Mouse (Mus musculus): ENCODE data around the gene Olfr410.

The Olfr410 gene

GRCm38 (mm10) chr11:74337931-74338330, at the start of gene Olfr410:
Olfr410 (minus strand) TSS chr11:74338031.
- DNase-seq (ENCODE audit: low read depth, low spot score) = no peak

GRCm38 (mm10) chr11:74387203-74387602, 49.4 kb upstream of the Olfr410 start:
- DNase-seq (ENCODE audit: low read depth, low spot score) = no peak

- no peak for DNase-seq (ENCODE audit: low read depth, low spot score)
Observed at GRCm38 (mm10) chr11:74385674-74386073, 47.8 kb upstream of the Olfr410 start.

GRCm38 (mm10) chr11:74379166-74379873, 41.5 kb upstream of the Olfr410 start:
- DNase-seq (ENCODE audit: low read depth, low spot score) = no peak

GRCm38 (mm10) chr11:74376847-74377246, 39.0 kb upstream of the Olfr410 start:
- DNase-seq (ENCODE audit: low read depth, low spot score) = peak; percentile 56

GRCm38 (mm10) chr11:74371393-74372100, 33.7 kb upstream of the Olfr410 start:
- DNase-seq (ENCODE audit: low read depth, low spot score) = peak; percentile 67

GRCm38 (mm10) chr11:74361769-74362168, 23.9 kb upstream of the Olfr410 start, which contains the start of gene Olfr412:
Olfr412 (plus strand) TSS chr11:74362069.
- DNase-seq (ENCODE audit: low read depth, low spot score) = no peak

GRCm38 (mm10) chr11:74352550-74352949, 14.7 kb upstream of the Olfr410 start, which contains the start of gene Olfr411:
Olfr411 (minus strand) TSS chr11:74352650.
- DNase-seq (ENCODE audit: low read depth, low spot score) = no peak

GRCm38 (mm10) chr11:74328781-74329180, 9.1 kb downstream of the Olfr410 start:
- no peak for DNase-seq (ENCODE audit: low read depth, low spot score)

GRCm38 (mm10) chr11:74326044-74326443, 11.8 kb downstream of the Olfr410 start:
- no peak for DNase-seq (ENCODE audit: low read depth, low spot score)

- no peak for DNase-seq (ENCODE audit: low read depth, low spot score)
Observed at GRCm38 (mm10) chr11:74287256-74287655, 50.6 kb downstream of the Olfr410 start.

- no peak for DNase-seq (ENCODE audit: low read depth, low spot score)
Observed at GRCm38 (mm10) chr11:74283436-74283835, 54.4 kb downstream of the Olfr410 start, which contains the start of gene Olfr59. Olfr59 (plus strand) TSS chr11:74283736.

All from CD4-positive, CD25-positive, alpha-beta regulatory T cell, adult 2 months (primary cell).